ENCODE assay signal across 11 mouse cellular contexts in the genomic region with DNA sequence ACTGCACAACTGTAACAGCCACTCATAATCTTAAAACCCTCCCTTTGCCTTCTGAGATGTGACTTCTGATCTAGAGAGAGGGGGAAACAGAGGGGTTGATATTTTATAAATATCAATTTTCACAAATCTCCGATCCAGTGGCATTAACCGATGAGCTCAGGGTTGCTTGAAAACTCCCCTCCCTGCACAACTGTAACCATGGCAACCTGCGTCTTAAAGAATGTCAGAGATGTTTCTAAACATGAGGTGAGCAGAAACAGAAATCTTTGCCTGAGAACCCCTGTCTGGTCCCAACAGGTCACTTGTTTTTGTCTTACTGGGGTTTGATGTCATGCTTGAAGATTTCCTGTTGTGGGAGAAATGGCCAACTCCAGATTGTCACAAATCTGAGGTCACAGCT.
"Had no signal": no experiment of that assay in that cellular context is flagged by ENCODE, and none has a peak within 500 bp of the region (broad histone marks: within the 10 kb centered on the region; RNA-seq: fewer than 3 reads in every experiment).

No protein-coding gene starts in this region.

- H3K9ac ChIP-seq: limb, embryonic 13.5 days; liver, embryonic 14.5 days; neural tube, embryonic 15.5 days had no signal

- H3K36me3 ChIP-seq: limb, embryonic 13.5 days; neural tube, embryonic 15.5 days had no signal

- H3K9me3 ChIP-seq: neural tube, embryonic 15.5 days had no signal

- H3K27me3 ChIP-seq: limb, embryonic 13.5 days; neural tube, embryonic 15.5 days had no signal

- H3K4me3 ChIP-seq: limb, embryonic 13.5 days; myocyte; neural tube, embryonic 15.5 days had no signal

- DNase-seq: kidney, postnatal 10 days; kidney, postnatal 4 days; left cerebral cortex, postnatal 4 days; lung, adult 18-20 months; right cerebral cortex, adult 18-20 months; right cerebral cortex, postnatal 25 days; thymus, postnatal 4 days had no signal

- H3K4me2 ChIP-seq: limb, embryonic 13.5 days; neural tube, embryonic 15.5 days had no signal

- H3K27ac ChIP-seq: limb, embryonic 13.5 days; liver, embryonic 14.5 days; neural tube, embryonic 15.5 days had no signal

- H3K4me1 ChIP-seq: limb, embryonic 13.5 days had no signal
